Mouse (Mus musculus) liver, embryonic 14.5 days (tissue): ENCODE results near the gene Smg6.

Experiments
- CTCF ChIP-seq: IDR thresholded peaks from 2 replicates; pipeline ENCODE4 v1.5.1; 2016; ENCODE audit warnings: antibody characterized with exemption, low read depth, control low read depth
- EP300 ChIP-seq: IDR thresholded peaks from 2 replicates; pipeline ENCODE4 v1.6.1; 2016; ENCODE audit warnings: antibody characterized with exemption, low read depth

DNA sequence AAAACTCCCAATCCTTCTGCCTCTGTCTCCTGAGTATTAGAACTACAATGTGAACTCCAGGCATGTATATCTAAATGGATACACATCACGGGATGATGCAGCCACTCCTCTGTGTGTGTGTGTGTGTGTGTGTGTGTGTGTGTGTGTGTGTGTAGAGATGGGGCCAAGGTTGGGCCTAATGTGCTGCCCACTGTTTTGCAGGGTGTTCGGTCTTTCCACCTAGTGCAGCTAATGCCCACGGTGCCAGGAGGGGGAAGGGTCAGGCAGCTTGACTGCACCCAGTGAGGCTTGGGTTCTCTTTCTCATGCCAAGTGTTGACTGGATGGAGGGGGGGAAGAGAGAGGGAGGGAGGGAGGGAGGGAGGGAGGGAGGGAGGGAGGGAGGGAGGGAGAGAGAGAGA lies 287.3 kb downstream of the Smg6 start:
- TF ChIP-seq CTCF = no peak
- no peak for TF ChIP-seq EP300
